Mouse (Mus musculus) heart, postnatal 0 days (tissue): Measurements from ENCODE around the gene 1700028K03Rik.

Experiments
- CTCF ChIP-seq: IDR thresholded peaks from 2 replicates; pipeline ENCODE4 v1.5.1; 2016; ENCODE audit warnings: antibody characterized with exemption, control low read depth, low read depth
- EP300 ChIP-seq: IDR thresholded peaks from 2 replicates; pipeline ENCODE4 v1.6.1; 2016; ENCODE audit warnings: antibody characterized with exemption, low read depth

DNA sequence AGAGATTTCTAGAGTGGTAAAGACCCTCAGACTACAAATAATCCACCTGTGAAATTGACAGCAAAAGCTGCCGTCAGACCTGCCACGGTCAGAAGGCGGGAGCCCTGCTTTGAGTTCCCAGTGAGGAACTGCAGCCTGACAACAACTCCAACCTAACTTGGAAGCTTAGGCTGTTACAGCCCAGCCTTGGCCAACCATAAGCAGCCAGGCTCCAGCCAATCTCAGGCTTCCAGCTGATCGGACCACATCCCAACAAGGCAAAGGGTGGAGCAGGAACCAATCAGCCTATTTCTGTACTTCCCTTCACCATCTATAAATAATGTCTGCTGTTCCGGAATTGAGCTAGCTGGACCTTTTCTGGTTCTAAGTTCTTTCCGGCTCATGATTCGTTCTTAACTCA, 12.6 kb upstream of the 1700028K03Rik start:
- TF ChIP-seq EP300 (no peak), CTCF (no peak)
